Mouse (Mus musculus) gastrocnemius, postnatal 10 days (tissue): ENCODE measurements around the gene Carmil3. TPM values are rescaled to one million over a fixed set of nuclear protein-coding genes. Genes with fewer than 3 reads are reported as not detected.
A peak's percentile ranks its signal among the peaks of the same experiment; 100 is the strongest.

Experiments used
- DNase-seq: peaks from one replicate; pipeline ENCODE4 v3.0.0; 2021; ENCODE audit warnings: mixed read lengths
- total RNA-seq, 2 experiments: library from RNA; stranded (reverse); gene quantifications; 2 replicates each; pipeline ENCODE4 v1.2.3; 2021

Carmil3 gene
- total RNA-seq, 2 experiments from 2014 or later, result 2.5 to 3.9 TPM

- DNase-seq, result no peak
These were observed 51.8 kb downstream of the Carmil3 start for GRCm38 (mm10) chr14:55542268-55542667.

GRCm38 (mm10) chr14:55544334-55544733 is 53.9 kb downstream of the Carmil3 start:
- DNase-seq, result peak; percentile 31

- DNase-seq, result no peak
These were observed 59.7 kb downstream of the Carmil3 start for GRCm38 (mm10) chr14:55550191-55550590.

GRCm38 (mm10) chr14:55551347-55551746 is 60.9 kb downstream of the Carmil3 start:
- no peak for DNase-seq

GRCm38 (mm10) chr14:55551794-55552193 is 61.3 kb downstream of the Carmil3 start:
- no peak for DNase-seq

- DNase-seq, result no peak
These were observed 64.2 kb downstream of the Carmil3 start for GRCm38 (mm10) chr14:55554635-55555034.

GRCm38 (mm10) chr14:55555788-55556187 is 65.3 kb downstream of the Carmil3 start:
- DNase-seq, result no peak

GRCm38 (mm10) chr14:55557003-55557402 is 66.6 kb downstream of the Carmil3 start:
- peak; percentile 77 for DNase-seq

GRCm38 (mm10) chr14:55557587-55557986 is 67.1 kb downstream of the Carmil3 start:
- DNase-seq, result no peak

Other genes starting within 250 kb of the Carmil3 start
- gene Dhrs4, start 11.9 kb upstream of the Carmil3 start, total RNA-seq, result 10 to 100 TPM; 28.7 to 29.9 TPM
- under 1 TPM in 1 of 2 experiments, not detected in 1; 0.14 TPM for gene Cpne6, start 19.8 kb downstream of the Carmil3 start, total RNA-seq
- not detected for gene Nrl, start 34.3 kb downstream of the Carmil3 start, total RNA-seq
- 10 to 100 TPM; 15.0 to 21.4 TPM for gene Pck2, start 49.6 kb downstream of the Carmil3 start, total RNA-seq
- gene Dcaf11, start 69.4 kb downstream of the Carmil3 start, total RNA-seq, result 10 to 100 TPM; 61.1 to 61.2 TPM
- gene A730061H03Rik, start 69.8 kb downstream of the Carmil3 start, total RNA-seq, result not detected
- gene Fitm1, start 85.0 kb downstream of the Carmil3 start, total RNA-seq, result 100 to 1,000 TPM; 403 to 446 TPM
- gene Psme1, start 87.5 kb downstream of the Carmil3 start, total RNA-seq, result 10 to 100 TPM; 56.3 to 58.7 TPM
- 10 to 100 TPM; 45.2 to 49.9 TPM for gene Emc9, start 94.7 kb downstream of the Carmil3 start, total RNA-seq
- 10 to 100 TPM; 74.4 to 85.8 TPM for gene Psme2, start 100.5 kb downstream of the Carmil3 start, total RNA-seq
- 10 to 100 TPM; 15.9 to 16.4 TPM for gene Rnf31, start 101.1 kb downstream of the Carmil3 start, total RNA-seq
- 1 to 10 TPM; 5.0 to 5.7 TPM for gene Irf9, start 112.9 kb downstream of the Carmil3 start, total RNA-seq
- gene Rec8, start 127.4 kb downstream of the Carmil3 start, total RNA-seq, result under 1 TPM; 0.56 to 0.70 TPM
- 10 to 100 TPM; 68.3 to 77.1 TPM for gene Ipo4, start 145.3 kb downstream of the Carmil3 start, total RNA-seq
- gene Gm49378, start 147.2 kb downstream of the Carmil3 start, total RNA-seq, result 1 to 10 TPM; 1.1 to 2.7 TPM
- gene Tm9sf1, start 153.2 kb downstream of the Carmil3 start, total RNA-seq, result 10 to 100 TPM; 29.2 to 33.2 TPM
- gene Tssk4, start 159.5 kb downstream of the Carmil3 start, total RNA-seq, result 1 to 10 TPM in 1 of 2 experiments, under 1 TPM in 1; 0.54 to 1.1 TPM
- gene Mdp1, start 169.9 kb downstream of the Carmil3 start, total RNA-seq, result 10 to 100 TPM; 20.9 to 22.2 TPM
- gene Gmpr2, start 181.3 kb downstream of the Carmil3 start, total RNA-seq, result 1 to 10 TPM; 5.9 to 8.6 TPM
- gene Nedd8, start 181.5 kb downstream of the Carmil3 start, total RNA-seq, result 100 to 1,000 TPM; 242 to 253 TPM
- gene Tinf2, start 191.2 kb downstream of the Carmil3 start, total RNA-seq, result 10 to 100 TPM; 11.7 to 14.9 TPM
- under 1 TPM; 0.19 to 0.50 TPM for gene Tgm1, start 223.3 kb downstream of the Carmil3 start, total RNA-seq
- gene Rabggta, start 231.6 kb downstream of the Carmil3 start, total RNA-seq, result 10 to 100 TPM in 1 of 2 experiments, 1 to 10 TPM in 1; 9.4 to 10.2 TPM